Mouse (Mus musculus) heart, postnatal 0 days (tissue): ENCODE measurements at regions not wholly inside any gene's neighbourhood (a gene's known extent, or its start where the extent isn't known, plus 50 kb on each side); places are given as distances from the start of the nearest gene placed in this dataset.

ENCODE experiments used
- ATAC-seq: fragments of 200-750 bp; cut with Nextera tagmentation; 2 replicates; pipeline ENCODE4 v1.8.0; 2017; ENCODE audit warnings: low read depth, moderate number of reproducible peaks, moderate library complexity; ENCODE audit not compliant: insufficient read depth
- DNase-seq: peaks from one replicate; pipeline ENCODE4 v3.0.0-alpha.2; 2016; ENCODE audit warnings: low spot score
- H3K27ac ChIP-seq: fragments of 300-500 bp; sonication (generic); 2 replicates; pipeline ENCODE4 v1.5.1; 2014; ENCODE audit warnings: low read depth, mild to moderate bottlenecking
- H3K27me3 ChIP-seq: fragments of 300-500 bp; sonication (generic); 2 replicates; pipeline ENCODE4 v1.6.1; 2014; ENCODE audit warnings: low read length, mixed read lengths; ENCODE audit not compliant: control insufficient read depth, insufficient read depth
- H3K36me3 ChIP-seq: fragments of 300-500 bp; sonication (generic); replicated peaks from 2 replicates; pipeline ENCODE4 v1.6.1; 2014; ENCODE audit warnings: low read length, mixed read lengths; ENCODE audit not compliant: control insufficient read depth, insufficient read depth
- H3K4me1 ChIP-seq: fragments of 300-500 bp; sonication (generic); 2 replicates; pipeline ENCODE4 v1.6.1; 2014; ENCODE audit warnings: antibody characterized with exemption; ENCODE audit not compliant: control insufficient read depth, insufficient read depth
- H3K4me2 ChIP-seq: fragments of 300-500 bp; sonication (generic); 2 replicates; pipeline ENCODE4 v1.6.1; 2014; ENCODE audit warnings: low read depth, mild to moderate bottlenecking, low read length, moderate library complexity
- H3K4me3 ChIP-seq: fragments of 300-500 bp; sonication (generic); 2 replicates; pipeline ENCODE4 v1.5.1; 2014; ENCODE audit warnings: low read depth, low read length
- H3K9ac ChIP-seq: fragments of 300-500 bp; sonication (generic); replicated peaks from 2 replicates; pipeline ENCODE4 v1.6.1; 2014; ENCODE audit warnings: low read depth, low read length, mixed read lengths
- H3K9me3 ChIP-seq: fragments of 300-500 bp; sonication (generic); replicated peaks from 2 replicates; pipeline ENCODE4 v1.6.1; 2016; ENCODE audit warnings: low read length; ENCODE audit not compliant: control insufficient read depth
- CTCF ChIP-seq: IDR thresholded peaks from 2 replicates; pipeline ENCODE4 v1.5.1; 2016; ENCODE audit warnings: antibody characterized with exemption, control low read depth, low read depth
- EP300 ChIP-seq: IDR thresholded peaks from 2 replicates; pipeline ENCODE4 v1.6.1; 2016; ENCODE audit warnings: antibody characterized with exemption, low read depth
- WGBS: fragments of 180-500 bp; shearing (Covaris S2); extraction: QIAGEN DNeasy Blood & Tissue Kit; methylation state at CpG from one replicate; pipeline ENCODE4 v1.1.7; 2014; 5-methylcytosine and 5-hydroxymethylcytosine counted together

DNA sequence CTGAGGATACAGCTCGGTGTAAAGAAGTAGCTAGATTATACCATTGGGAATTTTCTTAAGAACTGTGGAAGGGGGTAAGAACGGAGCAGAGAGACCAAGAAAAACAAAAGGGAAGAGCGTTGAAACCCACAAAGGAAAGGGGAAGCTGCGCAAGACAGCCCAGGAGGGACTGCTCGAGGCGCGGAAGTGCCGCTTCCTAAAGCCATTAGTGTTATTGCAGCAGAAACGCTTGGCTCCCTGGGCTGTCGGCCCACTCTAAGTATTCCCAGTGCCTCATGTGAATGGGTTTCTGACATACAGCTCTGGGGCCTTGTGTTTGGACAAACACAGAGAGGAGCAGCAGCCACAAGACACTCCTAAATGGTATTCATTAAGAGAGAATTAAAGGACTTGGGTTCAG lies 131.6 kb downstream of the Ets2 start:
- 62% methylated on average over 10 of the region's 10 CpGs for WGBS
- peak overlapping the region; percentile 89 for H3K27ac ChIP-seq
- no peaks in the 10 kb centered on the region for H3K9me3 ChIP-seq
- ATAC-seq (no peak; the same call in 1 of the 2 replicates), DNase-seq (no peak)
- no peak overlapping the region for H3K4me2 ChIP-seq
- H3K4me1 ChIP-seq = peaks cover 6% of the 10 kb centered on the region; the same call in 1 of the 2 replicates
- H3K4me3 ChIP-seq = no peak overlapping the region
- no peaks in the 10 kb centered on the region for H3K27me3 ChIP-seq
- H3K9ac ChIP-seq = no peak overlapping the region
- no peak for TF ChIP-seq CTCF
- no peak for TF ChIP-seq EP300
- H3K36me3 ChIP-seq = no peaks in the 10 kb centered on the region

DNA sequence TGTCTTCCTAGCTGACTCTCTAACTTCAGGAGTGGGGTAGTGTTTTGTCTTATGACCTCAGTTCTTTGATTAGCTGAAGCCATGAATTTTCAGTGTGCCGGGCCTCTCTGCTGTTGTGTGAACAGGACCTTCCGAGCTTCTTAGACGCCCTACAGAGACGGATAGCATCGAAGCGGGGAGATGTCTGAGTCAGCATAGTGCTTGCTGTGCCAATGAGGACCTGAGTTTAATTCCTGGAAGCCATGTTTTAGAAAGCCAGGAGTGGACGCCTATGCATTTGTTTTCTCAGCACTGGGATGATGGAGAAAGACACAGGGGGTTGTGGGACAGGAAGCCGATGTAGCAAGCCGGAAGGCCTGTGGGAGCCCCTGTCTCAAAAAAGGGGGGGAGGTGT lies 130.5 kb downstream of the Ets2 start:
- TF ChIP-seq EP300 = no peak
- TF ChIP-seq CTCF = no peak
- Histone ChIP-seq H3K4me2 (no peak overlapping the region), H3K27ac (peak overlapping the region; percentile 89), H3K4me3 (no peak overlapping the region), H3K4me1 (peaks cover 6% of the 10 kb centered on the region; the same call in 1 of the 2 replicates), H3K9ac (no peak overlapping the region), H3K36me3 (no peaks in the 10 kb centered on the region), H3K27me3 (no peaks in the 10 kb centered on the region), H3K9me3 (no peaks in the 10 kb centered on the region)
- DNase-seq (no peak), ATAC-seq (no peak)
- WGBS = 53% methylated on average over 9 of the region's 9 CpGs

DNA sequence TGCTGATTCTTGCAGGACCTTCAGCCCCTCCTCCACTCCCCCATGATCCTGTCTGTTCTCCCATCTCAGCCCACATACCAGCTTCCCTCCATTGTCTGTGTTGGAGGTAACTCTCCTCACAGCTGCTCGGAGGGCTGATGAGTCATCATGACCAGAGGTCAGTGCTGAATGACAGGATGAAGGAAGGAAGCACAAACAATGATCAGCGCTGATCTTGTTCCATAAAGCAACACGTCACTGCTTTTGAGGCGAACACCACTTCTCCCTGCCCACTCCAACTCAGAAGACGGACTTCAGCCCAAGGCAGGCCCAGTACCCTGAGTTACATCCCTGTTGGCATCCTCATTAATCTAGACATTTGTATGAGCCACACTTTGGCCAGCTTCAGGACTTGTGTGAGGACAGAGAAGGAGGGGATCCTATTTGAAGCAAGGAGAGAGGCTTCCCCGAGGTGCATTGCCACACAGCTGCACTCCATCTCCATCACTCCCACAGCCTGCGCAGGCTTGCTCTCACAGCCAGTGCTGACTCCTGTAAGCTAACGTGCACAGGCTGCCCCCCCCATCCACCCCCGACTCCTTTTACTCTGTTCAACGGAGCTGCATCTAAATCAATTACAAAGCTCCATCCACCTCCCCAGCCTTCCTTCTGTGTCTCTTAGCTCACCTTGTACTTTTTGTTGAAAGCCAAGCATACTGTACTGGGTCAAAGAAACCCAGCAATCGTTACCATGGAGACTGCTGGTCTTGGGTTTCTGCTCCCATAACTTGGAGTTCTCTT lies 129.9 kb downstream of the Ets2 start:
- Histone ChIP-seq H3K9ac (no peak overlapping the region; the same call in 1 of the 2 replicates), H3K9me3 (no peaks in the 10 kb centered on the region), H3K27me3 (no peaks in the 10 kb centered on the region), H3K27ac (peak overlapping the region; percentile 89), H3K4me2 (no peak overlapping the region), H3K36me3 (no peaks in the 10 kb centered on the region), H3K4me1 (peaks cover 6% of the 10 kb centered on the region; the same call in 1 of the 2 replicates), H3K4me3 (no peak overlapping the region)
- 37% methylated on average over 11 of the region's 11 CpGs for whole genome bisulfite sequencing
- DNase-seq (peak; percentile 71), ATAC-seq (peak; percentile 84)
- TF ChIP-seq EP300 (peak; percentile 97), CTCF (no peak)

DNA sequence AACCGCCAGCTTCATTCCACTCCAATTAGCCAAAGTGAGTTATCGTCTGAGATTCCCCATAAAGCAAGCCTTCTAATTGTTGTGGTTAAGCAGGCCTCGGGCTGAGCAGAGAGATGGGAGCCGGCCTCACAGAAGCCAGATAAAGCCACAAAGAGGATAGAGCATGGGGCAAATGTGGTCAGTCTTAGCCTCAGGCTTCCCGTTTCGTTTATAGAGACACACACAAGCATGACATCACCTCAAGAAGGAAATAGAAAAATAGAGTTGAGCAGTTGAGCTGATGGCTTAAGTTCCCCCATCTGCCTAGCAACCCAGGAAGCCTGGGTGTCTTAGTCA lies 125.5 kb downstream of the Ets2 start:
- H3K4me3 ChIP-seq = no peak overlapping the region
- no peaks in the 10 kb centered on the region for H3K36me3 ChIP-seq
- ATAC-seq = no peak
- DNase-seq = no peak
- no peaks in the 10 kb centered on the region for H3K9me3 ChIP-seq
- peaks cover 35% of the 10 kb centered on the region for H3K4me1 ChIP-seq
- no peak overlapping the region for H3K4me2 ChIP-seq
- H3K27me3 ChIP-seq = no peaks in the 10 kb centered on the region
- TF ChIP-seq EP300 = no peak
- no peak for TF ChIP-seq CTCF
- H3K27ac ChIP-seq = peak overlapping the region; percentile 9; the same call in 1 of the 2 replicates
- 51% methylated on average over 6 of the region's 6 CpGs for WGBS
- no peak overlapping the region for H3K9ac ChIP-seq

DNA sequence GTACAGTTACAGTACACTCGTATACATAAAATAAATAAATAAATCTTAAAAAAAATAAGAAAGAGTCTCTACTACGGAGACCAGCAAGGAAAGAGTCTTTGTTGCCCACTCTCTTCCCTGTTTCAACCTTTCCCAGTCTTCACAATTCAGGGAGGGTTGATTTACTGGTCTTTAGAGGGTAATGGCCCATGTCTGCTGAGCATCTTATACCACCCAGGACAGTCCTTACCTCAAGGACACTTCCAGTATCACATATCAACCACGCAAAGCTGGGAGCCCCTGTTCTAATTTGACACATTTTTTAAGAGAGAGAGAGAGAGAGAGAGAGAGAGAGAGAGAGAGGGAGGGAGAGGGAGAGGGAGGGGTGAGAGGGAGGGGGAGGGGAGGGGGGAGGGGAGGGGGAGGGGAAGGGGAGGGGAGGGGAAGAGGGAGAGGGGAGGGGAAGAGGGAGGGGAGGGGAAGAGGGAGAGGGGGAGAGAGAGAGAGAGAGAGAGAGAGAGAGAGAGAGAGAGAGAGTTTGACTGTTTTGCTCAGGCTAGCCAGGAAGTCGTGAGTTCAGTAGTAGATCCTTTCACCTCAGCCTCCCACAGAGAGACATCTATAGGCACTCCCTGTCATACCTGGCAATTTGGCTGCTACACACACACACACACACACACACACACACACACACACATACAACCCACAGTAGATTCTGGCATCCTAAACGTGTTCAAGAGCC lies 125.0 kb downstream of the Ets2 start:
- TF ChIP-seq CTCF (no peak), EP300 (no peak)
- DNase-seq (no peak), ATAC-seq (no peak)
- Histone ChIP-seq H3K27ac (peak overlapping the region; percentile 9; the same call in 1 of the 2 replicates), H3K27me3 (no peaks in the 10 kb centered on the region), H3K4me1 (peaks cover 35% of the 10 kb centered on the region), H3K4me3 (no peak overlapping the region), H3K9ac (no peak overlapping the region), H3K9me3 (no peaks in the 10 kb centered on the region), H3K36me3 (no peaks in the 10 kb centered on the region), H3K4me2 (no peak overlapping the region)
- WGBS = 73% methylated on average over 5 of the region's 5 CpGs
